Mouse (Mus musculus): ENCODE results near the gene Mapk7.

DNA sequence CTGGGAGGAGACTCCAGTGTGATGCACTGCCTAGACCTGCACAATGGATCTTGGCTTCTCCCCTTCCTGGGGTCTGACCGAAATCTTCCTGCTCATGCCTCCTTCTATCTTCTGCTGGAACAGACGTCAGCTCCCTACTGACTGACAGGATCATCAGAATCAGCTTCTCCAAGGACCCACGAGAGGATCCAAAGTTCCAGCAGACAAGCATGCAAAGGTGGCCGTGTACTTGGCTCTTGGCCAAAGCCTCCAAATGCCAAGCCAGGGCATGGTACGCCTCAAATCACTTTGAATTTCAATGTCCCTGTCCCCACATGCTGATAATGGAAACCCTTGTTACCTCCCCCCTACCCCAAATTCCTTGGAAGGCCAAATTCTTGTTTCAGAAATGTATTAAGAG lies 46.2 kb downstream of the Mapk7 start:
- TF ChIP-seq CTCF (IDR thresholded peaks at IDR 0.05) = no peak
- TF ChIP-seq EP300 (IDR thresholded peaks at IDR 0.05) = no peak
